Mouse (Mus musculus): ENCODE data around the gene Lancl1. TPM values are rescaled to one million over a fixed set of nuclear protein-coding genes. Genes with fewer than 3 reads are reported as not detected.

The Lancl1 gene
- total and polyA plus RNA-seq, 3 experiments: 33.8 to 53.6 (median 34.9) TPM

DNA sequence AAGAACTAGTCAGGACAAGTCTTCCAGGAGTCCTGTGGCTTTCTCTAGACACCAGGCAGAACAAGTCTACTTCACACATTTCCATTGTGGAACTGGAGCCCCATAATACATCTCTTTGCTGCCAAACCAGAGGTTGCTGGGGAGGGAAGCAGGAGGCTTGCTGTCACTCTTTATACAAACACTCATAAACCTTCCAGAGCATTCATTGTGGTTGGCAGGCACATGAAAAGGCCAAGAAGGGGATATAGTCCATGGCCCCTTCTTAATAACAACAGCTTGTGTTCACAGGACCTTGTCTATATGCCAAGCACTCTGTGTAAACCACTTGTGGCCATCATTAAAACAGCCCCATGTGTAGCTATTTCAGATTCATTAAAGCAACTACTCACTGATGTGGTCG is 6.4 kb upstream of the Lancl1 start:
- Histone ChIP-seq H3K4me1 (ENCODE audit: control insufficient read depth, insufficient read depth, low read length) (no peaks in the 10 kb centered on the region), H3K36me3 (ENCODE audit: control insufficient read depth, insufficient read depth, low read length) (no peaks in the 10 kb centered on the region), H3K27me3 (ENCODE audit: control insufficient read depth, insufficient read depth, low read length) (no peaks in the 10 kb centered on the region), H3K79me2 (replicated peaks; ENCODE audit: control insufficient read depth, insufficient read depth, low read length) (no peaks in the 10 kb centered on the region), H3K27ac (no peak overlapping the region), H3K9ac (ENCODE audit: low read depth, low read length) (no peak overlapping the region), H3K4me3 (no peak overlapping the region)
- no peak for DNase-seq
- TF ChIP-seq POLR2A (IDR thresholded peaks at IDR 0.05; ENCODE audit: insufficient read depth, low read depth, low read length): no peak
- TF ChIP-seq EP300 (IDR thresholded peaks at IDR 0.05; ENCODE audit: insufficient read depth, low read depth, low read length): no peak
- no peak for TF ChIP-seq CTCF (IDR thresholded peaks at IDR 0.05)
- intact Hi-C loops (cut with DNase I): no loop called here
- WGBS: 70% methylated on average over 1 of the region's 1 CpGs

DNA sequence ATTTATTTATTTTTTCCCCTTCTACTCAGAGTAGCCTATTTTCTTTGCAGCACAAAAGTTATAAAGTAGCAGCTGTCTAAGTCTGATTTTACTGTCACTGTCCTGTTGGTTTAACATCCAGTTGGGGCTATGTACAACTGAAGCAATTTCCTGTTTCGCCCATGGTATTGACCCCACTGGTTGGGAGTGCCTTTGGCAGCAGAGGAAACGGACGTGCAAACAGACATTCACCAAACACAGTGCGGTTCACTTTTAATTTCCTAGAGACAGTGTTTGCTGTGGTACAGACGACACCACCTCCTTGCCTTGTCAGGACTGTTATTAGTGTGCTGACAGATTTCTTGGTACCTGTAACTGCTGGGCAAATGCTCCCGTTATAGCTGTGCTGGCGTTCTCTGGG is 3.9 kb upstream of the Lancl1 start:
- DNase-seq: no peak
- Histone ChIP-seq H3K4me3 (no peak overlapping the region), H3K27ac (no peak overlapping the region), H3K36me3 (ENCODE audit: control insufficient read depth, insufficient read depth, low read length) (no peaks in the 10 kb centered on the region), H3K79me2 (replicated peaks; ENCODE audit: control insufficient read depth, insufficient read depth, low read length) (no peaks in the 10 kb centered on the region), H3K4me1 (ENCODE audit: control insufficient read depth, insufficient read depth, low read length) (peaks cover 4% of the 10 kb centered on the region), H3K27me3 (ENCODE audit: control insufficient read depth, insufficient read depth, low read length) (no peaks in the 10 kb centered on the region), H3K9ac (ENCODE audit: low read depth, low read length) (no peak overlapping the region)
- WGBS: 45% methylated on average over 7 of the region's 7 CpGs
- TF ChIP-seq POLR2A (IDR thresholded peaks at IDR 0.05; ENCODE audit: insufficient read depth, low read depth, low read length) (no peak), CTCF (IDR thresholded peaks at IDR 0.05) (no peak), EP300 (IDR thresholded peaks at IDR 0.05; ENCODE audit: insufficient read depth, low read depth, low read length) (no peak)
- intact Hi-C loops (cut with DNase I): no loop called here

DNA sequence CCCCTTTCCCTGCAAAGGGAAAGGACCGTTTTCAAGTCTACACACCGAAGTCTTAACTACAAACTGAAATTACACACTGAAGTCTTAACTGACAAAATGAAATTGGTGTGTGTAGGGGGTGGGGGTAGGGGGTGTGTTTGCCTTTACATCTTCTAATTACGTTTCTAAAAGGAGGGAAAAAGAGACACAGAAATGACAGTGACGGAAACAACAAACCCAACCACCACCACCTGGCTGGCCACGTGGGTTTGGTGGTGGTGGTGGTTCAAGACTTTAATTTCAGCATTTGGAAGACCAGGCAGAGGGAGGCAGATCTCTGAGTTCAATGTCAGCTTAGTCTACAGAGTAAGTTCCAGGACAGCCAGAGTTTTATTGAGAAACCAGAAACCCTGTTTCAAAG is 411 bp upstream of the Lancl1 start:
- H3K27me3 ChIP-seq (ENCODE audit: control insufficient read depth, insufficient read depth, low read length): no peaks in the 10 kb centered on the region
- no peaks in the 10 kb centered on the region for H3K79me2 ChIP-seq (replicated peaks; ENCODE audit: control insufficient read depth, insufficient read depth, low read length)
- H3K36me3 ChIP-seq (ENCODE audit: control insufficient read depth, insufficient read depth, low read length): no peaks in the 10 kb centered on the region
- peak overlapping the region; percentile 71 for H3K27ac ChIP-seq
- no peak for TF ChIP-seq CTCF (IDR thresholded peaks at IDR 0.05)
- no peak for TF ChIP-seq EP300 (IDR thresholded peaks at IDR 0.05; ENCODE audit: insufficient read depth, low read depth, low read length)
- TF ChIP-seq POLR2A (IDR thresholded peaks at IDR 0.05; ENCODE audit: insufficient read depth, low read depth, low read length): no peak
- no peak for DNase-seq
- H3K9ac ChIP-seq (ENCODE audit: low read depth, low read length): peak overlapping the region; percentile 60
- intact Hi-C loops (cut with DNase I): loop anchor here (10.0 kb wide), 1 partner anchor 334 kb away; the partner anchor contains the start of gene Rpe
- peaks cover 4% of the 10 kb centered on the region for H3K4me1 ChIP-seq (ENCODE audit: control insufficient read depth, insufficient read depth, low read length)
- peak overlapping the region; percentile 88 for H3K4me3 ChIP-seq
- 5% methylated on average over 5 of the region's 5 CpGs for WGBS

DNA sequence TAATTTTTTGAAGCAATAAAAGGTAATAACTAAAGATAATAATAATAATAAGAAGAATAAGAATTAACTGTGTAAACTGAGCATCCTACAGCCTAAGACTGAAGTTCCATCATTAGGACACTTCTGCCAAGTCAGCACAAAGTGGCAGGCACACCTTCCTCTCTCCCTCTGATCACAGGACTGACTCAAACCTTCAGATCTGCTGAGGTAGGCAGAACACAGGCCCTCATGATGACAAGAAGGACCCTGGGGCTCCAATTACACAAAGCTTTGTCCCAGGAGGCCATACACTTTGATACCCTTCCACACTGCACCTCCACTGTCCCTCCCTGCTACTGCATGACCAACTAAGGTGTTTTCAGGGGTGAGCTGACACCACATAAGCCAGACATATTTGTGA is 1.5 kb downstream of the Lancl1 start:
- H3K79me2 ChIP-seq (replicated peaks; ENCODE audit: control insufficient read depth, insufficient read depth, low read length): no peaks in the 10 kb centered on the region

DNA sequence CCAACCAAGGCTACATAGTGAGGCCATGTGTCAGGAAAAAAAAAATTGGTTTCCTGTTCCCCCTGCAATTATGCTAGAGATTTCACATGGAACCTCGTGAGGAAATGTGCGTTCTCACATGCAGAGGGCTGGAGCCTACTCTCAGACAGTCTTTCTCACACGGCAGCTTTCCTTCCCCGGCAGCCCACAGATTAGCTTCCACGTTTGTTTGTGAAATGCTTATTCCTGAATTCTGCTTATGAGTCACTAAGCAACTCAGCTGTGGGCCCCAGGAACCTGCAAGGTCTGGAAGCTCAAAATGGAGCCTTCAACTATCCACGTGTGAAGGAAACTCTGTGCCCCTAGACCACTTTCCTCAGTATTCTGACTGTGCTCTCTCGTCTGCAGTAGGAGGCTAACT is 5.4 kb downstream of the Lancl1 start:
- intact Hi-C loops (cut with DNase I): loop anchor here (10.0 kb wide), 1 partner anchor 328 kb away; the partner anchor contains the start of gene Rpe
- Histone ChIP-seq H3K36me3 (ENCODE audit: control insufficient read depth, insufficient read depth, low read length) (peaks cover under 1% of the 10 kb centered on the region; the same call in 1 of the 2 replicates), H3K27me3 (ENCODE audit: control insufficient read depth, insufficient read depth, low read length) (no peaks in the 10 kb centered on the region), H3K79me2 (replicated peaks; ENCODE audit: control insufficient read depth, insufficient read depth, low read length) (no peaks in the 10 kb centered on the region), H3K4me3 (no peak overlapping the region), H3K9ac (ENCODE audit: low read depth, low read length) (no peak overlapping the region), H3K27ac (no peak overlapping the region), H3K4me1 (ENCODE audit: control insufficient read depth, insufficient read depth, low read length) (peaks cover 2% of the 10 kb centered on the region; the same call in 1 of the 2 replicates)
- DNase-seq: no peak
- TF ChIP-seq POLR2A (IDR thresholded peaks at IDR 0.05; ENCODE audit: insufficient read depth, low read depth, low read length): no peak
- TF ChIP-seq EP300 (IDR thresholded peaks at IDR 0.05; ENCODE audit: insufficient read depth, low read depth, low read length): no peak
- no peak for TF ChIP-seq CTCF (IDR thresholded peaks at IDR 0.05)
- WGBS: 77% methylated on average over 7 of the region's 7 CpGs

More for the DNA sequence above, 1.5 kb downstream of the Lancl1 start:
- H3K27me3 ChIP-seq (ENCODE audit: control insufficient read depth, insufficient read depth, low read length): no peaks in the 10 kb centered on the region
- intact Hi-C loops (cut with DNase I): loop anchor here (10.0 kb wide), 1 partner anchor 332 kb away; the partner anchor contains the start of gene Rpe
- H3K4me3 ChIP-seq: no peak overlapping the region
- DNase-seq: no peak
- no peaks in the 10 kb centered on the region for H3K36me3 ChIP-seq (ENCODE audit: control insufficient read depth, insufficient read depth, low read length)
- no peak for TF ChIP-seq POLR2A (IDR thresholded peaks at IDR 0.05; ENCODE audit: insufficient read depth, low read depth, low read length)
- TF ChIP-seq EP300 (IDR thresholded peaks at IDR 0.05; ENCODE audit: insufficient read depth, low read depth, low read length): no peak
- TF ChIP-seq CTCF (IDR thresholded peaks at IDR 0.05): no peak
- H3K4me1 ChIP-seq (ENCODE audit: control insufficient read depth, insufficient read depth, low read length): peaks cover 4% of the 10 kb centered on the region
- H3K9ac ChIP-seq (ENCODE audit: low read depth, low read length): no peak overlapping the region
- H3K27ac ChIP-seq: no peak overlapping the region

- H3K27me3 ChIP-seq (ENCODE audit: control insufficient read depth, insufficient read depth, low read length): no peaks in the 10 kb centered on the region
- H3K27ac ChIP-seq: no peak overlapping the region
- H3K4me3 ChIP-seq: no peak overlapping the region
- WGBS: 75% methylated on average over 6 of the region's 6 CpGs
- peaks cover 8% of the 10 kb centered on the region for H3K36me3 ChIP-seq (ENCODE audit: control insufficient read depth, insufficient read depth, low read length)
- TF ChIP-seq EP300 (IDR thresholded peaks at IDR 0.05; ENCODE audit: insufficient read depth, low read depth, low read length): no peak
- TF ChIP-seq CTCF (IDR thresholded peaks at IDR 0.05): no peak
- no peak for TF ChIP-seq POLR2A (IDR thresholded peaks at IDR 0.05; ENCODE audit: insufficient read depth, low read depth, low read length)
- H3K79me2 ChIP-seq (replicated peaks; ENCODE audit: control insufficient read depth, insufficient read depth, low read length): no peaks in the 10 kb centered on the region
- intact Hi-C loops (cut with DNase I): no loop called here
- no peak overlapping the region for H3K9ac ChIP-seq (ENCODE audit: low read depth, low read length)
- no peaks in the 10 kb centered on the region for H3K4me1 ChIP-seq (ENCODE audit: control insufficient read depth, insufficient read depth, low read length)
- DNase-seq: no peak
Observed at GRCm38 (mm10) chr1:67026927-67027511, 11.7 kb downstream of the Lancl1 start.

Data from heart, adult 2 months (tissue).